Mouse (Mus musculus) neutrophil, adult 5-6 weeks (primary cell): Measurements from ENCODE around the gene B230104I21Rik. TPM values are rescaled to one million over a fixed set of nuclear protein-coding genes. Genes with fewer than 3 reads are reported as not detected.

Experiments used
- ATAC-seq: fragments of 151-379, 151-347 bp; 2 replicates; pipeline ENCODE4 v1.8.0; 2017; ENCODE audit warnings: mild to moderate bottlenecking, moderate TSS enrichment; ENCODE audit not compliant: insufficient number of reproducible peaks, poor library complexity, low FRiP score, severe bottlenecking; ENCODE audit errors: extremely low read depth
- total RNA-seq: library from RNA; stranded (forward); fragments of 200-1000 nt; gene quantifications from 2 replicates; pipeline ENCODE4 v1.2.3, GENCODE M21; 2017

Gene B230104I21Rik
- total RNA-seq, 1 experiment from 2014 or later = not detected

- ATAC-seq = no peak
Observed at GRCm38 (mm10) chr4:154336650-154337049, 723 bp downstream of the B230104I21Rik start.

GRCm38 (mm10) chr4:154346731-154347522 lies 11.0 kb downstream of the B230104I21Rik start:
- ATAC-seq = no peak

GRCm38 (mm10) chr4:154348197-154348786 lies 12.4 kb downstream of the B230104I21Rik start:
- no peak for ATAC-seq

- no peak for ATAC-seq
Observed at GRCm38 (mm10) chr4:154352246-154352645, 16.3 kb downstream of the B230104I21Rik start.

GRCm38 (mm10) chr4:154355408-154355807 lies 19.5 kb downstream of the B230104I21Rik start:
- no peak for ATAC-seq

- no peak for ATAC-seq
Observed at GRCm38 (mm10) chr4:154358370-154358769, 22.4 kb downstream of the B230104I21Rik start.

GRCm38 (mm10) chr4:154358816-154359215 lies 22.9 kb downstream of the B230104I21Rik start:
- no peak for ATAC-seq

- ATAC-seq = no peak
Observed at GRCm38 (mm10) chr4:154359762-154360300, 23.9 kb downstream of the B230104I21Rik start.

GRCm38 (mm10) chr4:154360441-154360840 lies 24.5 kb downstream of the B230104I21Rik start:
- ATAC-seq = no peak

GRCm38 (mm10) chr4:154360850-154361249 lies 24.9 kb downstream of the B230104I21Rik start:
- ATAC-seq = no peak

GRCm38 (mm10) chr4:154364752-154365151 lies 28.8 kb downstream of the B230104I21Rik start:
- no peak for ATAC-seq

- ATAC-seq = no peak
Observed at GRCm38 (mm10) chr4:154366836-154367235, 30.9 kb downstream of the B230104I21Rik start.

- ATAC-seq = no peak
Observed at GRCm38 (mm10) chr4:154369089-154369488, 33.2 kb downstream of the B230104I21Rik start.

- no peak for ATAC-seq
Observed at GRCm38 (mm10) chr4:154370841-154371240, 34.9 kb downstream of the B230104I21Rik start.

- no peak for ATAC-seq
Observed at GRCm38 (mm10) chr4:154371542-154372247, 35.8 kb downstream of the B230104I21Rik start.

- ATAC-seq = no peak
Observed at GRCm38 (mm10) chr4:154375939-154376625, 40.2 kb downstream of the B230104I21Rik start.

- no peak for ATAC-seq
Observed at GRCm38 (mm10) chr4:154378876-154379275, 42.9 kb downstream of the B230104I21Rik start.

- ATAC-seq = no peak
Observed at GRCm38 (mm10) chr4:154385208-154385607, 49.3 kb downstream of the B230104I21Rik start.

GRCm38 (mm10) chr4:154385918-154386317 lies 50.0 kb downstream of the B230104I21Rik start:
- ATAC-seq = no peak
